Mouse (Mus musculus) midbrain, embryonic 14.5 days (tissue): ENCODE measurements at regions not wholly inside any gene's neighbourhood (a gene's known extent, or its start where the extent isn't known, plus 50 kb on each side); places are given as distances from the start of the nearest gene placed in this dataset.

Experiments used
- ATAC-seq: fragments of 200-750 bp; cut with Nextera tagmentation; 2 replicates; pipeline ENCODE4 v1.8.0; 2017; ENCODE audit warnings: moderate number of reproducible peaks, moderate library complexity; ENCODE audit not compliant: low FRiP score, low TSS enrichment
- DNase-seq: peaks from one replicate; pipeline ENCODE4 v3.0.0-alpha.2; 2015
- H3K27ac ChIP-seq: fragments of 300-500 bp; sonication (generic); replicated peaks from 2 replicates; pipeline ENCODE4 v1.5.1; 2014; ENCODE audit warnings: mild to moderate bottlenecking, low read depth, low read length, moderate library complexity
- H3K27me3 ChIP-seq: fragments of 300-500 bp; sonication (generic); 2 replicates; pipeline ENCODE4 v1.6.1; 2014; ENCODE audit warnings: low read length, control low read depth, mixed read lengths; ENCODE audit not compliant: control insufficient read depth, insufficient read depth
- H3K36me3 ChIP-seq: fragments of 300-500 bp; sonication (generic); 2 replicates; pipeline ENCODE4 v1.6.1; 2014; ENCODE audit warnings: low read length, control low read depth; ENCODE audit not compliant: control insufficient read depth, insufficient read depth
- H3K4me1 ChIP-seq: fragments of 300-500 bp; sonication (generic); 2 replicates; pipeline ENCODE4 v1.6.1; 2014; ENCODE audit warnings: mild to moderate bottlenecking, antibody characterized with exemption, low read length, control low read depth; ENCODE audit not compliant: control insufficient read depth, insufficient read depth
- H3K4me2 ChIP-seq: fragments of 300-500 bp; sonication (generic); 2 replicates; pipeline ENCODE4 v1.6.1; 2014; ENCODE audit warnings: mild to moderate bottlenecking, low read length, moderate library complexity
- H3K4me3 ChIP-seq: fragments of 300-500 bp; sonication (generic); replicated peaks from 2 replicates; pipeline ENCODE4 v1.5.1; 2014; ENCODE audit warnings: low read depth, low read length
- H3K9ac ChIP-seq: fragments of 300-500 bp; sonication (generic); replicated peaks from 2 replicates; pipeline ENCODE4 v1.6.1; 2014; ENCODE audit warnings: mild to moderate bottlenecking, low read length, moderate library complexity
- H3K9me3 ChIP-seq: fragments of 300-500 bp; sonication (generic); 2 replicates; pipeline ENCODE4 v1.6.1; 2016; ENCODE audit warnings: low read length, control low read depth, mixed read lengths; ENCODE audit not compliant: control insufficient read depth
- WGBS: fragments of 180-500 bp; shearing (Covaris S2); extraction: QIAGEN DNeasy Blood & Tissue Kit; methylation state at CpG from one replicate; pipeline ENCODE4 v1.1.7; 2014; 5-methylcytosine and 5-hydroxymethylcytosine counted together

DNA sequence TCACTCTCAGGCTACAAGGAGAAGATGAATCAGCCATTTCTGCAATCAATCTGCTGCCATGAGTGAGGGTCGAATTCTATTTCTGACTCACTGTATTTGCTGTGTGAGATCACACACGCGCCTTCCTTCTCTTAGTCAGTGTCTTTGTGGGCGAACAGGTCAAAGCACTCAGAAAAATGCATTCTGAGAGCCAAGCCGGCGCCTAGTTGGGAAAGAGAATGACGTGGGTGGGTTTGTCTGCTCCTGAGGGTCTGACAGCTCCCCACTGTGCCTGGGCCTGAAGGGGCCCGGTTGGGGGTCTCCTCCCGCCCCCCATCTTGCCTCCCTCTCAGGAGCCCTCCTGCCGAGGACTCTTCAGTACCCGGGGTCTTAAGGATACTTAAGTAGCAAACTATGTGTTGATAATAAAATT is 143.3 kb upstream of the Mvb12b start:
- Histone ChIP-seq H3K9ac (no peak overlapping the region), H3K4me2 (peak overlapping the region; percentile 1; the same call in 1 of the 2 replicates), H3K4me3 (no peak overlapping the region), H3K36me3 (no peaks in the 10 kb centered on the region), H3K27ac (peak overlapping the region; percentile 32), H3K27me3 (no peaks in the 10 kb centered on the region), H3K9me3 (no peaks in the 10 kb centered on the region), H3K4me1 (peaks cover 45% of the 10 kb centered on the region)
- WGBS: 12% methylated on average over 11 of the region's 11 CpGs
- ATAC-seq: no peak
- peak; percentile 55 for DNase-seq

- DNase-seq (peak; percentile 72), ATAC-seq (peak; percentile 58; the same call in 1 of the 2 replicates)
- Histone ChIP-seq H3K9me3 (no peaks in the 10 kb centered on the region), H3K27me3 (no peaks in the 10 kb centered on the region), H3K4me2 (no peak overlapping the region), H3K36me3 (no peaks in the 10 kb centered on the region), H3K27ac (peak overlapping the region; percentile 22), H3K4me3 (no peak overlapping the region), H3K4me1 (peaks cover 30% of the 10 kb centered on the region), H3K9ac (no peak overlapping the region)
- WGBS: 17% methylated on average over 9 of the region's 9 CpGs
Observed at GRCm38 (mm10) chr2:34027445-34027844, 139.7 kb upstream of the Mvb12b start.

GRCm38 (mm10) chr2:34026566-34027360 is 139.0 kb upstream of the Mvb12b start:
- WGBS: 83% methylated on average over 16 of the region's 16 CpGs
- Histone ChIP-seq H3K4me2 (no peak overlapping the region), H3K9me3 (no peaks in the 10 kb centered on the region), H3K27me3 (no peaks in the 10 kb centered on the region), H3K27ac (peak overlapping the region; percentile 22; the same call in 1 of the 2 replicates), H3K9ac (no peak overlapping the region), H3K4me1 (peaks cover 24% of the 10 kb centered on the region), H3K4me3 (no peak overlapping the region), H3K36me3 (no peaks in the 10 kb centered on the region)
- no peak for ATAC-seq
- DNase-seq: no peak

GRCm38 (mm10) chr2:34025715-34026360 is 138.1 kb upstream of the Mvb12b start:
- peak; percentile 42 for DNase-seq
- ATAC-seq: no peak
- Histone ChIP-seq H3K9me3 (no peaks in the 10 kb centered on the region), H3K27me3 (no peaks in the 10 kb centered on the region), H3K36me3 (no peaks in the 10 kb centered on the region), H3K27ac (no peak overlapping the region), H3K4me3 (no peak overlapping the region), H3K9ac (no peak overlapping the region), H3K4me1 (peaks cover 15% of the 10 kb centered on the region), H3K4me2 (no peak overlapping the region)
- 67% methylated on average over 10 of the region's 10 CpGs for WGBS

GRCm38 (mm10) chr2:34017142-34017453 is 129.4 kb upstream of the Mvb12b start:
- DNase-seq (peak; percentile 29), ATAC-seq (peak; percentile 43; the same call in 1 of the 2 replicates)
- no peaks in the 10 kb centered on the region for H3K27me3 ChIP-seq
- H3K9me3 ChIP-seq: no peaks in the 10 kb centered on the region
- peaks cover 16% of the 10 kb centered on the region for H3K4me1 ChIP-seq
- H3K4me2 ChIP-seq: peak overlapping the region; percentile 21; the same call in 1 of the 2 replicates
- 44% methylated on average over 5 of the region's 5 CpGs for WGBS
- H3K27ac ChIP-seq: peak overlapping the region; percentile 84
- H3K4me3 ChIP-seq: no peak overlapping the region
- no peak overlapping the region; the same call in 1 of the 2 replicates for H3K9ac ChIP-seq
- H3K36me3 ChIP-seq: no peaks in the 10 kb centered on the region

DNA sequence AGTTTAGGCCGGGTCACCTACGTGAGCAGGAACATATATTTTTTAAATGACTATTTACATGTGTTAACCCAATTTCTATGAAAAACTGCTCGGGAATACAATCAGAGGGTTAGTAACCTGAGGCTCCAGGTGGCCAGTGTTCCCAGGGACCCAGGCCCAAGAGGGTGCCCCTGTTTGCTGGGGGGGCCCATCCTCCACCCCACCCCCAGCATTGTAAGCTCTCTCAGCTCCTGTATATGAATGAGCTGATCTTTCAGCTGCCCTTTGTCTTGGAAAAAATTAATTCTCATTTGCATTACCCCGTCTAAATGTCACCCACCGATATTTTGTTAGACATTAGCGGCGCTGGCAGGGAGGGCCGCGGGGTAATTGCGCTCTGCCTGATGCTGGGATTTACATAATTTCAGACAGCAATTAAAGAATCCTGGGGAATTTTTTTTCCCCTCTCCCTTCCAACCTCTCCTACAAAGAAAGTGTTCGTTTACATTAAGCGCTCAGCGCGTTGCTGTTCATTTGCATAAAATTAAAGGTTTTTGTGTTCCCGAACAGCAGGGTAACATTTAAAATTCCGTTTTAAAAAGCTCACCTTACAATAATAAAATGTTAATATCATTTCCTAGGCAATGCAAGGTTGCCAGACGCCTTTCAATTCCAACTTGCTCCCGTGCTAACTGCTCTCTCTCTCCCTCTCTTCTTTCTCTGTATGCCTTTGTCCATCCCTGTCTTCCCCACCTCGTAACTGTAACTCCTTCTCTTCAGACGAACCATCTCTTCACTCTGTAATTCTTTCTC is 128.8 kb upstream of the Mvb12b start:
- DNase-seq (peak; percentile 80), ATAC-seq (peak; percentile 66)

DNA sequence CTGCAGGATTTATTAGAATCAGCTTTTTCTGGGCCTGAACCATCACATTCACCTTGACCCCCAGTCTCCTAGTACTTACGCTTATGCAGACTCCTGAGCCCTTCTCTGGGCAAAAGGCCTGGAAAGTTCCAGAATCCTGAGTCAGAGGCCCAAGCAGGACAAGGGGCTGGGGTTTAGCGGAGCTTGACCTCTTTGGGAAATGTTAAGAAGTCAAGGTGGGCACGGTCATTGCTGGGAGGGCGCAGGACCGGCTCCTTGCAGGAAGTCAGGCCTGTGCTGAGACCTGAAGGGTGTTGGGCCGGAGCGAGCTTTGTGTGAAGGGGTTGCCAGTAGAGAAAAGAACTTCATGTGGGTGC is 127.9 kb upstream of the Mvb12b start:
- 88% methylated on average over 7 of the region's 7 CpGs for WGBS
- no peak for ATAC-seq
- peak overlapping the region; percentile 84; the same call in 1 of the 2 replicates for H3K27ac ChIP-seq

More for the DNA sequence above, 128.8 kb upstream of the Mvb12b start:
- no peak overlapping the region; the same call in 1 of the 2 replicates for H3K9ac ChIP-seq
- no peaks in the 10 kb centered on the region for H3K27me3 ChIP-seq
- peak overlapping the region; percentile 21 for H3K4me2 ChIP-seq
- no peak overlapping the region for H3K4me3 ChIP-seq
- WGBS: 11% methylated on average over 20 of the region's 20 CpGs
- H3K4me1 ChIP-seq: peaks cover 16% of the 10 kb centered on the region
- H3K36me3 ChIP-seq: no peaks in the 10 kb centered on the region
- H3K9me3 ChIP-seq: no peaks in the 10 kb centered on the region
- peak overlapping the region; percentile 84 for H3K27ac ChIP-seq

GRCm38 (mm10) chr2:34014868-34015639 is 127.3 kb upstream of the Mvb12b start:
- DNase-seq (no peak), ATAC-seq (no peak)
- no peaks in the 10 kb centered on the region for H3K27me3 ChIP-seq
- no peaks in the 10 kb centered on the region for H3K36me3 ChIP-seq
- 0 out of 2 replicates have a peak overlapping the region, but pooled peaks have one; percentile 84 for H3K27ac ChIP-seq
- 60% methylated on average over 8 of the region's 8 CpGs for WGBS
- H3K9me3 ChIP-seq: no peaks in the 10 kb centered on the region
- H3K4me2 ChIP-seq: no peak overlapping the region
- no peak overlapping the region for H3K9ac ChIP-seq
- peaks cover 16% of the 10 kb centered on the region for H3K4me1 ChIP-seq
- no peak overlapping the region for H3K4me3 ChIP-seq

More for the DNA sequence above, 127.9 kb upstream of the Mvb12b start:
- no peak overlapping the region for H3K4me3 ChIP-seq
- no peak overlapping the region for H3K9ac ChIP-seq
- no peaks in the 10 kb centered on the region for H3K36me3 ChIP-seq
- no peaks in the 10 kb centered on the region for H3K9me3 ChIP-seq
- no peaks in the 10 kb centered on the region for H3K27me3 ChIP-seq
- peaks cover 16% of the 10 kb centered on the region for H3K4me1 ChIP-seq
- DNase-seq: no peak
- H3K4me2 ChIP-seq: no peak overlapping the region
